ENCODE assay signal across 20 mouse cellular contexts in genomic region chr17:42299681-42300080, GRCm38 (mm10). TPM values are rescaled to one million over a fixed set of nuclear protein-coding genes. Genes with fewer than 3 reads are reported as not detected.
"Had no signal": no experiment of that assay in that cellular context is flagged by ENCODE, and none has a peak within 500 bp of the region (broad histone marks: within the 10 kb centered on the region; RNA-seq: fewer than 3 reads in every experiment).

No protein-coding gene starts in this region.

- DNase-seq: retina, postnatal 1 day; right cerebral cortex, adult 18-20 months; right cerebral cortex, postnatal 14 days; right cerebral cortex, postnatal 25 days; right cerebral cortex, postnatal 4 days; spleen, adult 18-20 months; thymus, adult 18-20 months; thymus, adult 2 months; thymus, postnatal 14 days; thymus, postnatal 25 days; thymus, postnatal 36 days; thymus, postnatal 4 days had no signal

- H3K4me3 ChIP-seq: neural tube, embryonic 13.5 days; neural tube, embryonic 15.5 days; stomach, embryonic 15.5 days had no signal

- H3K4me1 ChIP-seq: neural tube, embryonic 13.5 days; neural tube, embryonic 15.5 days; stomach, embryonic 15.5 days had no signal

- H3K27ac ChIP-seq: neural tube, embryonic 13.5 days; neural tube, embryonic 15.5 days; stomach, embryonic 15.5 days; stomach, postnatal 0 days had no signal

- H3K9ac ChIP-seq: neural tube, embryonic 13.5 days; neural tube, embryonic 15.5 days; stomach, embryonic 15.5 days had no signal

- H3K4me2 ChIP-seq: neural tube, embryonic 13.5 days; neural tube, embryonic 15.5 days; stomach, embryonic 15.5 days had no signal

- H3K27me3 ChIP-seq: neural tube, embryonic 13.5 days; neural tube, embryonic 15.5 days; stomach, embryonic 15.5 days had no signal

- H3K36me3 ChIP-seq: neural tube, embryonic 13.5 days; neural tube, embryonic 15.5 days; stomach, embryonic 15.5 days had no signal

- H3K9me3 ChIP-seq: neural tube, embryonic 13.5 days; neural tube, embryonic 15.5 days; stomach, embryonic 15.5 days had no signal

RNA-seq across cellular contexts. Expression of gene Ptchd4, which starts 16.1 kb away (rescaled TPM):
- total RNA-seq: neutrophil, adult 5-6 weeks had no signal
- polyA plus RNA-seq: small intestine, adult 2 months; spleen, adult 2 months; testis, adult 2 months; thymus, adult 2 months had no signal
